Mouse (Mus musculus): ENCODE results near the gene Dmrt2. TPM values are rescaled to one million over a fixed set of nuclear protein-coding genes. Genes with fewer than 3 reads are reported as not detected.

Gene Dmrt2
- polyA plus RNA-seq (2014; fragmentation: Nextera tagmentation; extraction: Ambion mirVana) = 0.13 and 0.22 TPM in 2 replicates

GRCm38 (mm10) chr19:25672101-25672950 is at the start of gene Dmrt2:
Gene Dmrt2, plus strand, starts transcription at chr19:25672411.
- H3K36me3 ChIP-seq (ENCODE audit: control insufficient read depth, insufficient read depth, low read length) = no peaks in the 10 kb centered on the region
- 0 out of 2 replicates have a peak within 1 kb of the TSS, but pooled peaks have one; percentile 8 for H3K9ac ChIP-seq (replicated peaks; ENCODE audit: low read depth, low read length)
- H3K27me3 ChIP-seq (ENCODE audit: control insufficient read depth, insufficient read depth, low read length) = peaks cover 67% of the 10 kb centered on the region
- WGBS = 1% methylated on average over 44 of the region's 44 CpGs
- no peaks in the 10 kb centered on the region; the same call in 1 of the 2 replicates for H3K4me1 ChIP-seq (ENCODE audit: control insufficient read depth, insufficient read depth, low read length)
- H3K9me3 ChIP-seq (ENCODE audit: control insufficient read depth, low read length) = no peaks in the 10 kb centered on the region
- H3K4me2 ChIP-seq (ENCODE audit: low read depth, low read length) = peak within 1 kb of the TSS; percentile 44
- peak within 1 kb of the TSS; percentile 28 for H3K4me3 ChIP-seq (ENCODE audit: low read depth, low read length)
- peak; percentile 96 for ATAC-seq (ENCODE audit: low read depth)
- H3K27ac ChIP-seq (ENCODE audit: low read depth, low read length) = no peak within 1 kb of the TSS

- ATAC-seq (ENCODE audit: low read depth) = 0 out of 2 replicates have a peak, but pooled peaks have one; percentile 54
- Histone ChIP-seq H3K27me3 (ENCODE audit: control insufficient read depth, insufficient read depth, low read length) (peaks cover 26% of the 10 kb centered on the region), H3K4me3 (ENCODE audit: low read depth, low read length) (no peak overlapping the region), H3K4me1 (ENCODE audit: control insufficient read depth, insufficient read depth, low read length) (no peaks in the 10 kb centered on the region), H3K27ac (ENCODE audit: low read depth, low read length) (no peak overlapping the region), H3K4me2 (ENCODE audit: low read depth, low read length) (no peak overlapping the region), H3K9ac (replicated peaks; ENCODE audit: low read depth, low read length) (no peak overlapping the region), H3K9me3 (ENCODE audit: control insufficient read depth, low read length) (no peaks in the 10 kb centered on the region), H3K36me3 (ENCODE audit: control insufficient read depth, insufficient read depth, low read length) (no peaks in the 10 kb centered on the region)
- WGBS = 10% methylated on average over 9 of the region's 9 CpGs
Measured at GRCm38 (mm10) chr19:25628490-25628889, 43.7 kb upstream of the Dmrt2 start.

GRCm38 (mm10) chr19:25635119-25635518 is 37.1 kb upstream of the Dmrt2 start:
- H3K27me3 ChIP-seq (ENCODE audit: control insufficient read depth, insufficient read depth, low read length) = no peaks in the 10 kb centered on the region
- H3K27ac ChIP-seq (ENCODE audit: low read depth, low read length) = no peak overlapping the region
- 91% methylated on average over 5 of the region's 5 CpGs for WGBS
- H3K9ac ChIP-seq (replicated peaks; ENCODE audit: low read depth, low read length) = no peak overlapping the region
- no peak overlapping the region; the same call in 1 of the 2 replicates for H3K4me2 ChIP-seq (ENCODE audit: low read depth, low read length)
- no peaks in the 10 kb centered on the region for H3K36me3 ChIP-seq (ENCODE audit: control insufficient read depth, insufficient read depth, low read length)
- H3K4me3 ChIP-seq (ENCODE audit: low read depth, low read length) = no peak overlapping the region
- no peaks in the 10 kb centered on the region for H3K9me3 ChIP-seq (ENCODE audit: control insufficient read depth, low read length)
- ATAC-seq (ENCODE audit: low read depth) = no peak
- no peaks in the 10 kb centered on the region for H3K4me1 ChIP-seq (ENCODE audit: control insufficient read depth, insufficient read depth, low read length)

GRCm38 (mm10) chr19:25635622-25636244 is 36.5 kb upstream of the Dmrt2 start:
- Histone ChIP-seq H3K4me2 (ENCODE audit: low read depth, low read length) (peak overlapping the region; percentile 53), H3K27me3 (ENCODE audit: control insufficient read depth, insufficient read depth, low read length) (no peaks in the 10 kb centered on the region), H3K9me3 (ENCODE audit: control insufficient read depth, low read length) (no peaks in the 10 kb centered on the region), H3K27ac (ENCODE audit: low read depth, low read length) (no peak overlapping the region), H3K9ac (replicated peaks; ENCODE audit: low read depth, low read length) (no peak overlapping the region), H3K4me1 (ENCODE audit: control insufficient read depth, insufficient read depth, low read length) (no peaks in the 10 kb centered on the region), H3K36me3 (ENCODE audit: control insufficient read depth, insufficient read depth, low read length) (no peaks in the 10 kb centered on the region), H3K4me3 (ENCODE audit: low read depth, low read length) (peak overlapping the region; percentile 26)
- 12% methylated on average over 22 of the region's 22 CpGs for WGBS
- ATAC-seq (ENCODE audit: low read depth) = peak; percentile 90

- Histone ChIP-seq H3K4me1 (ENCODE audit: control insufficient read depth, insufficient read depth, low read length) (no peaks in the 10 kb centered on the region), H3K4me3 (ENCODE audit: low read depth, low read length) (no peak overlapping the region), H3K27ac (ENCODE audit: low read depth, low read length) (no peak overlapping the region), H3K9me3 (ENCODE audit: control insufficient read depth, low read length) (no peaks in the 10 kb centered on the region), H3K9ac (replicated peaks; ENCODE audit: low read depth, low read length) (no peak overlapping the region), H3K36me3 (ENCODE audit: control insufficient read depth, insufficient read depth, low read length) (no peaks in the 10 kb centered on the region), H3K27me3 (ENCODE audit: control insufficient read depth, insufficient read depth, low read length) (no peaks in the 10 kb centered on the region), H3K4me2 (ENCODE audit: low read depth, low read length) (no peak overlapping the region)
- ATAC-seq (ENCODE audit: low read depth) = no peak
- 79% methylated on average over 11 of the region's 11 CpGs for WGBS
Measured at GRCm38 (mm10) chr19:25638766-25639361, 33.3 kb upstream of the Dmrt2 start.

- Histone ChIP-seq H3K4me1 (ENCODE audit: control insufficient read depth, insufficient read depth, low read length) (no peaks in the 10 kb centered on the region), H3K27me3 (ENCODE audit: control insufficient read depth, insufficient read depth, low read length) (no peaks in the 10 kb centered on the region), H3K4me3 (ENCODE audit: low read depth, low read length) (no peak overlapping the region), H3K9me3 (ENCODE audit: control insufficient read depth, low read length) (no peaks in the 10 kb centered on the region), H3K27ac (ENCODE audit: low read depth, low read length) (no peak overlapping the region), H3K4me2 (ENCODE audit: low read depth, low read length) (no peak overlapping the region), H3K9ac (replicated peaks; ENCODE audit: low read depth, low read length) (no peak overlapping the region), H3K36me3 (ENCODE audit: control insufficient read depth, insufficient read depth, low read length) (no peaks in the 10 kb centered on the region)
- ATAC-seq (ENCODE audit: low read depth) = no peak
- 87% methylated on average over 6 of the region's 6 CpGs for WGBS
Measured at GRCm38 (mm10) chr19:25641786-25642185, 30.4 kb upstream of the Dmrt2 start.

GRCm38 (mm10) chr19:25647136-25647535 is 25.1 kb upstream of the Dmrt2 start:
- H3K4me2 ChIP-seq (ENCODE audit: low read depth, low read length) = no peak overlapping the region
- no peaks in the 10 kb centered on the region for H3K27me3 ChIP-seq (ENCODE audit: control insufficient read depth, insufficient read depth, low read length)
- no peaks in the 10 kb centered on the region for H3K4me1 ChIP-seq (ENCODE audit: control insufficient read depth, insufficient read depth, low read length)
- no peak overlapping the region for H3K27ac ChIP-seq (ENCODE audit: low read depth, low read length)
- H3K4me3 ChIP-seq (ENCODE audit: low read depth, low read length) = no peak overlapping the region
- no peaks in the 10 kb centered on the region for H3K9me3 ChIP-seq (ENCODE audit: control insufficient read depth, low read length)
- 79% methylated on average over 3 of the region's 3 CpGs for WGBS
- no peaks in the 10 kb centered on the region for H3K36me3 ChIP-seq (ENCODE audit: control insufficient read depth, insufficient read depth, low read length)
- no peak overlapping the region for H3K9ac ChIP-seq (replicated peaks; ENCODE audit: low read depth, low read length)
- no peak for ATAC-seq (ENCODE audit: low read depth)

GRCm38 (mm10) chr19:25648701-25649100 is 23.5 kb upstream of the Dmrt2 start:
- no peak for ATAC-seq (ENCODE audit: low read depth)
- Histone ChIP-seq H3K4me3 (ENCODE audit: low read depth, low read length) (no peak overlapping the region), H3K4me1 (ENCODE audit: control insufficient read depth, insufficient read depth, low read length) (no peaks in the 10 kb centered on the region), H3K4me2 (ENCODE audit: low read depth, low read length) (no peak overlapping the region), H3K9ac (replicated peaks; ENCODE audit: low read depth, low read length) (no peak overlapping the region), H3K36me3 (ENCODE audit: control insufficient read depth, insufficient read depth, low read length) (no peaks in the 10 kb centered on the region), H3K27me3 (ENCODE audit: control insufficient read depth, insufficient read depth, low read length) (no peaks in the 10 kb centered on the region), H3K27ac (ENCODE audit: low read depth, low read length) (no peak overlapping the region), H3K9me3 (ENCODE audit: control insufficient read depth, low read length) (no peaks in the 10 kb centered on the region)
- WGBS = 79% methylated on average over 4 of the region's 4 CpGs

- WGBS = 80% methylated on average over 10 of the region's 10 CpGs
- H3K4me2 ChIP-seq (ENCODE audit: low read depth, low read length) = no peak overlapping the region
- no peak overlapping the region for H3K27ac ChIP-seq (ENCODE audit: low read depth, low read length)
- H3K4me3 ChIP-seq (ENCODE audit: low read depth, low read length) = no peak overlapping the region
- no peaks in the 10 kb centered on the region for H3K36me3 ChIP-seq (ENCODE audit: control insufficient read depth, insufficient read depth, low read length)
- H3K9ac ChIP-seq (replicated peaks; ENCODE audit: low read depth, low read length) = no peak overlapping the region
- H3K9me3 ChIP-seq (ENCODE audit: control insufficient read depth, low read length) = no peaks in the 10 kb centered on the region
- no peak for ATAC-seq (ENCODE audit: low read depth)
- no peaks in the 10 kb centered on the region for H3K4me1 ChIP-seq (ENCODE audit: control insufficient read depth, insufficient read depth, low read length)
- no peaks in the 10 kb centered on the region for H3K27me3 ChIP-seq (ENCODE audit: control insufficient read depth, insufficient read depth, low read length)
Measured at GRCm38 (mm10) chr19:25650474-25650873, 21.7 kb upstream of the Dmrt2 start.
